8 mouse cellular contexts compared by ENCODE assay signal in genomic region chr12:93152618-93153245, GRCm38 (mm10).
DNase-seq lines count a peak whose midpoint lies in the region; ATAC-seq and TF ChIP-seq lines count a peak whose summit lies in the region.

No protein-coding gene starts in this region.

- no peak overlapping the region for H3K4me2 ChIP-seq in hindbrain, embryonic 11.5 days (replicated peaks; ENCODE audit: low read depth, low read length)
- H3K4me2 ChIP-seq in hindbrain, embryonic 12.5 days (replicated peaks), result no peak overlapping the region
- H3K4me2 ChIP-seq in neural tube, embryonic 14.5 days (ENCODE audit: low read depth, low read length), result no peak overlapping the region

- H3K27ac ChIP-seq in hindbrain, embryonic 11.5 days (ENCODE audit: low read depth, low read length), result no peak overlapping the region
- H3K27ac ChIP-seq in hindbrain, embryonic 12.5 days, result no peak overlapping the region
- no peak overlapping the region for H3K27ac ChIP-seq in ES-E14 (ENCODE audit: insufficient read depth, low read depth, low read length, poor library complexity, severe bottlenecking)
- no peak overlapping the region for H3K27ac ChIP-seq in neural tube, embryonic 14.5 days (ENCODE audit: low read depth, low read length)

- DNase-seq in hindbrain, embryonic 11.5 days (ENCODE audit: low spot score), result peak; percentile 72
- DNase-seq in ES-E14 (ENCODE audit: low read depth, low spot score), result peak; percentile 36
- peak; percentile 60 to 66 for DNase-seq in cerebellum, postnatal 14 days
- DNase-seq in left cerebral cortex, postnatal 36 days (ENCODE audit: low spot score in 2 of 2), result peak; percentile 6 to 7
- DNase-seq in thymus, postnatal 4 days, result peak; percentile 72

- H3K4me3 ChIP-seq in hindbrain, embryonic 11.5 days (ENCODE audit: low read depth, low read length), result no peak overlapping the region
- H3K4me3 ChIP-seq in hindbrain, embryonic 12.5 days, result no peak overlapping the region
- H3K4me3 ChIP-seq in ES-E14 (ENCODE audit: insufficient read depth in 1 of 2, low read depth in 1 of 2, low read length in 2 of 2, poor library complexity in 1 of 2, severe bottlenecking in 1 of 2), result no peak overlapping the region
- no peak overlapping the region for H3K4me3 ChIP-seq in neural tube, embryonic 14.5 days (ENCODE audit: low read depth, low read length)

- no peak for ATAC-seq in hindbrain, embryonic 11.5 days (ENCODE audit: low FRiP score)
- no peak for ATAC-seq in hindbrain, embryonic 12.5 days (ENCODE audit: low FRiP score)
- peak; percentile 76 to 93 for ATAC-seq in hematopoietic stem cell, adult 5-6 weeks (replicated peaks in 1 of 2; ENCODE audit: insufficient read depth in 1 of 2, low FRiP score in 2 of 2, low TSS enrichment in 1 of 2, low read depth in 1 of 2, poor library complexity in 2 of 2, severe bottlenecking in 2 of 2)
- peak; percentile 71; the same call in 1 of the 2 replicates for ATAC-seq in neural tube, embryonic 14.5 days (ENCODE audit: low read depth)

- intact Hi-C loops in left cerebral cortex, postnatal 36 days (cut with DNase I), result no loop called here

- no peaks in the 10 kb centered on the region for H3K9me3 ChIP-seq in hindbrain, embryonic 11.5 days (ENCODE audit: control insufficient read depth, low read length)
- no peaks in the 10 kb centered on the region for H3K9me3 ChIP-seq in hindbrain, embryonic 12.5 days (replicated peaks)
- no peaks in the 10 kb centered on the region for H3K9me3 ChIP-seq in ES-E14 (ENCODE audit: control insufficient read depth, insufficient read depth, low read depth, low read length)
- H3K9me3 ChIP-seq in neural tube, embryonic 14.5 days (ENCODE audit: control insufficient read depth, low read length), result no peaks in the 10 kb centered on the region

- no peaks in the 10 kb centered on the region for H3K36me3 ChIP-seq in hindbrain, embryonic 11.5 days (ENCODE audit: control insufficient read depth, insufficient read depth, low read length)
- no peaks in the 10 kb centered on the region for H3K36me3 ChIP-seq in hindbrain, embryonic 12.5 days
- no peaks in the 10 kb centered on the region for H3K36me3 ChIP-seq in ES-E14 (ENCODE audit: control insufficient read depth, insufficient read depth, low read length, poor library complexity, severe bottlenecking)
- no peaks in the 10 kb centered on the region for H3K36me3 ChIP-seq in neural tube, embryonic 14.5 days (ENCODE audit: control insufficient read depth, insufficient read depth, low read length)

- no peak overlapping the region for H3K9ac ChIP-seq in hindbrain, embryonic 11.5 days (ENCODE audit: low read depth, low read length)
- H3K9ac ChIP-seq in hindbrain, embryonic 12.5 days, result no peak overlapping the region
- no peak overlapping the region for H3K9ac ChIP-seq in ES-E14 (ENCODE audit: insufficient read depth, low read depth, low read length, poor library complexity, severe bottlenecking)
- H3K9ac ChIP-seq in neural tube, embryonic 14.5 days (replicated peaks; ENCODE audit: low read depth, low read length), result no peak overlapping the region

- no peaks in the 10 kb centered on the region for H3K27me3 ChIP-seq in hindbrain, embryonic 11.5 days (ENCODE audit: control insufficient read depth, insufficient read depth, low read length)
- no peaks in the 10 kb centered on the region for H3K27me3 ChIP-seq in hindbrain, embryonic 12.5 days
- H3K27me3 ChIP-seq in neural tube, embryonic 14.5 days (ENCODE audit: control insufficient read depth, insufficient read depth, low read length), result no peaks in the 10 kb centered on the region

- in situ Hi-C loops in ES-E14 (cut with MboI; ENCODE audit: low sequenced_read_pairs in 2 of 2, unreplicated experiment in 2 of 2), result no loop called here

- 55% methylated on average over 6 of the region's 6 CpGs for WGBS in hindbrain, embryonic 11.5 days
- 53% methylated on average over 6 of the region's 6 CpGs for WGBS in hindbrain, embryonic 12.5 days
- 39% methylated on average over 6 of the region's 6 CpGs for WGBS in neural tube, embryonic 14.5 days

- H3K4me1 ChIP-seq in hindbrain, embryonic 11.5 days (replicated peaks; ENCODE audit: control insufficient read depth, insufficient read depth, low read length), result no peaks in the 10 kb centered on the region
- no peaks in the 10 kb centered on the region for H3K4me1 ChIP-seq in hindbrain, embryonic 12.5 days
- H3K4me1 ChIP-seq in ES-E14 (ENCODE audit: control insufficient read depth in 2 of 2, insufficient read depth in 2 of 2, low read length in 2 of 2, poor library complexity in 1 of 2), result no peaks in the 10 kb centered on the region
- no peaks in the 10 kb centered on the region; the same call in 1 of the 2 replicates for H3K4me1 ChIP-seq in neural tube, embryonic 14.5 days (ENCODE audit: control insufficient read depth, insufficient read depth, low read length)

TF ChIP-seq in ES-E14, 5 proteins besides CTCF, POLR2A, EP300 and RAD21:
- TF ChIP-seq ZNF384 (IDR thresholded peaks at IDR 0.05; ENCODE audit: low read depth, low read length) (no peak), ZC3H11A (IDR thresholded peaks at IDR 0.05; ENCODE audit: borderline replicate concordance, low read depth, low read length) (peak; percentile 31; the same call in 1 of the 2 replicates)

Comparison
In these comparisons a context has a peak if more than half of its experiments do, and no peak if none do; other contexts are left out.
1. ATAC-seq: peak in hematopoietic stem cell, adult 5-6 weeks (2 of 2) and neural tube, embryonic 14.5 days (single experiment); none in hindbrain, embryonic 11.5 days (single experiment) and hindbrain, embryonic 12.5 days (single experiment).
2. DNase-seq: peak in every context shown above with its lines; median percentile 72 in hindbrain, embryonic 11.5 days; 72 in thymus, postnatal 4 days; 63 in cerebellum, postnatal 14 days; 36 in ES-E14; 6 in left cerebral cortex, postnatal 36 days.